Mouse (Mus musculus): ENCODE results near the gene Rgs9bp.
"Not testable (repeated sequence)": the region's sequence is repeated elsewhere in the genome, so short reads cannot be mapped to it uniquely, and the experiment has no call there.

DNA sequence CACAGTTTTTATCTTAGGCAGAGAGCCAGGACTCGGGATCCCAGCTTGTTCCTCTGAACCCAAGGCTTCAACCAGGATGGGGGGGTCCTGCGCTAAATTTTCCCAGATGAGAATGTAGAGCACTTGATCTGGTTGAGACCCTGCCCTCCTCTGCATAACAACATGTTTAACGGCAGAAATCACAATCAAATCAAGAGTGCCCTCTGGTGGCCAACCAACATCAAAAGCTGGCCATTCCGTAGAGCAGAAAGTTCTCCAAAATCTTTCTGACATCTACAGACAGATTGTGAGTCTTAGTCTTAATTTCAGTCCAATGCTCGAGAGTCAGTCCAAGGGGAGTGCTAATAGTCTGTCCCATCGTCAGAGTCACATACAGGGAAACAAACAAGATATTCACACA lies 14.5 kb downstream of the Rgs9bp start:
- not testable (repeated sequence) for TF ChIP-seq CTCF (IDR thresholded peaks at IDR 0.05; ENCODE audit: low read depth, low read length); EP300 (IDR thresholded peaks at IDR 0.05; ENCODE audit: insufficient read depth, low read depth, low read length)

All from ES-Bruce4 (cell line).